Mouse (Mus musculus): ENCODE measurements at regions not wholly inside any gene's neighbourhood (a gene's known extent, or its start where the extent isn't known, plus 50 kb on each side); places are given as distances from the start of the nearest gene placed in this dataset.
A peak's percentile ranks its signal among the peaks of the same experiment; 100 is the strongest.

DNA sequence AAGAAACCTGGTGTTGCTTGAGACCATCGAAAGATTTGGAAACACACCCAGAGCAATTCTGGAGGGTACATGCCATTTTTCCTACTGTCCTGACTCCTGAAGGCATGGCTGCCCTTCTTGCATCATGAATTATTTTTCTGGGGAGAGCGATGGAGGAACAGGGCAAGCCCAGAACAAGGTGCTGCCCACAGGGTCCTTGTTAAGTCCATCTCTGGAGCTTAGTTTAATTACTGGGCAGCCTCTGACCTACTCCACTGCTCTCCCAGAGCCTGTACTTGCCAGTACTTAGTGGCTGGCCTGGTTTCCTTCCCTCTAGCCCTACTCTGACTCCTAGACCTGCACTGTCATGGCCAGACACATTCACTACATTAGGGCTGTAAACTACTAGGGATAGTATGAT is 174.9 kb upstream of the Mctp2 start:
- TF ChIP-seq CTCF (IDR thresholded peaks at IDR 0.05; ENCODE audit: extremely low read depth, insufficient read length, insufficient replicate concordance, low read depth, low read length): no peak
- TF ChIP-seq POLR2A (IDR thresholded peaks at IDR 0.05; ENCODE audit: low read depth, low read length): no peak
- no peak overlapping the region for H3K4me3 ChIP-seq (ENCODE audit: low read depth, low read length)
- H3K27ac ChIP-seq (ENCODE audit: insufficient read depth, low read depth, low read length): no peak overlapping the region
- H3K27me3 ChIP-seq (ENCODE audit: control insufficient read depth, insufficient read depth, low read length): no peaks in the 10 kb centered on the region
- WGBS: 83% methylated on average over 2 of the region's 2 CpGs
- H3K36me3 ChIP-seq (ENCODE audit: control insufficient read depth, insufficient read depth, low read length): no peaks in the 10 kb centered on the region
- no peaks in the 10 kb centered on the region for H3K4me1 ChIP-seq (ENCODE audit: control insufficient read depth, insufficient read depth, insufficient read length, low read length)

DNA sequence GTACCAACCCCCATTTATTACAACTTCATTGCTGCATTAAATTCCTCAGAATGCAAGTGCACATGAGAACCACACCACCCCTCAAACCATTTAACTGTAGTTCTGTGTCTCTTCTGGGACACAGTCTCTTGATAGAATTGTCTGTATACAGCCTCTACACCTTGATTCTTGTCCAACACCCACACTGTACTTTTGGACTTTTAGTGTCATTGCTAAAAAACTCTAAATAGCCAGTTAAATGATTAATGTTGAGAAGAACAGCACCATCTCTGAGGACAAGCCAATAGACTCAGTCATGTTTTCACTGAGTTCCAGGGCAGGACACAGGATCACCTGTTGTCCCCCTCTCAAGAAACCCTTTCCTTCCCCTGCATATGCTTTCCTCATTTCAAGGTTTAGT is 183.8 kb upstream of the Mctp2 start:
- Histone ChIP-seq H3K27me3 (ENCODE audit: control insufficient read depth, insufficient read depth, low read length) (no peaks in the 10 kb centered on the region), H3K27ac (ENCODE audit: insufficient read depth, low read depth, low read length) (no peak overlapping the region), H3K4me3 (ENCODE audit: low read depth, low read length) (no peak overlapping the region), H3K36me3 (ENCODE audit: control insufficient read depth, insufficient read depth, low read length) (no peaks in the 10 kb centered on the region), H3K4me1 (ENCODE audit: control insufficient read depth, insufficient read depth, insufficient read length, low read length) (no peaks in the 10 kb centered on the region)
- no peak for TF ChIP-seq POLR2A (IDR thresholded peaks at IDR 0.05; ENCODE audit: low read depth, low read length)
- no peak for TF ChIP-seq CTCF (IDR thresholded peaks at IDR 0.05; ENCODE audit: extremely low read depth, insufficient read length, insufficient replicate concordance, low read depth, low read length)

GRCm38 (mm10) chr7:72493292-72493691 is 186.9 kb upstream of the Mctp2 start:
- Histone ChIP-seq H3K36me3 (ENCODE audit: control insufficient read depth, insufficient read depth, low read length) (no peaks in the 10 kb centered on the region), H3K4me3 (ENCODE audit: low read depth, low read length) (no peak overlapping the region), H3K27me3 (ENCODE audit: control insufficient read depth, insufficient read depth, low read length) (no peaks in the 10 kb centered on the region), H3K27ac (ENCODE audit: insufficient read depth, low read depth, low read length) (no peak overlapping the region), H3K4me1 (ENCODE audit: control insufficient read depth, insufficient read depth, insufficient read length, low read length) (peaks cover 3% of the 10 kb centered on the region; the same call in 1 of the 2 replicates)
- TF ChIP-seq POLR2A (IDR thresholded peaks at IDR 0.05; ENCODE audit: low read depth, low read length) (no peak), CTCF (IDR thresholded peaks at IDR 0.05; ENCODE audit: extremely low read depth, insufficient read length, insufficient replicate concordance, low read depth, low read length) (no peak)

GRCm38 (mm10) chr7:72496933-72497631 is 190.7 kb upstream of the Mctp2 start:
- H3K4me1 ChIP-seq (ENCODE audit: control insufficient read depth, insufficient read depth, insufficient read length, low read length): peaks cover 15% of the 10 kb centered on the region; the same call in 1 of the 2 replicates
- no peaks in the 10 kb centered on the region for H3K36me3 ChIP-seq (ENCODE audit: control insufficient read depth, insufficient read depth, low read length)
- no peaks in the 10 kb centered on the region for H3K27me3 ChIP-seq (ENCODE audit: control insufficient read depth, insufficient read depth, low read length)
- WGBS: 28% methylated on average over 7 of the region's 7 CpGs
- H3K27ac ChIP-seq (ENCODE audit: insufficient read depth, low read depth, low read length): peak overlapping the region; percentile 79
- H3K4me3 ChIP-seq (ENCODE audit: low read depth, low read length): no peak overlapping the region
- no peak for TF ChIP-seq POLR2A (IDR thresholded peaks at IDR 0.05; ENCODE audit: low read depth, low read length)
- no peak for TF ChIP-seq CTCF (IDR thresholded peaks at IDR 0.05; ENCODE audit: extremely low read depth, insufficient read length, insufficient replicate concordance, low read depth, low read length)

- 36% methylated on average over 4 of the region's 4 CpGs for WGBS
These were observed 192.3 kb upstream of the Mctp2 start for GRCm38 (mm10) chr7:72498562-72499230.

DNA sequence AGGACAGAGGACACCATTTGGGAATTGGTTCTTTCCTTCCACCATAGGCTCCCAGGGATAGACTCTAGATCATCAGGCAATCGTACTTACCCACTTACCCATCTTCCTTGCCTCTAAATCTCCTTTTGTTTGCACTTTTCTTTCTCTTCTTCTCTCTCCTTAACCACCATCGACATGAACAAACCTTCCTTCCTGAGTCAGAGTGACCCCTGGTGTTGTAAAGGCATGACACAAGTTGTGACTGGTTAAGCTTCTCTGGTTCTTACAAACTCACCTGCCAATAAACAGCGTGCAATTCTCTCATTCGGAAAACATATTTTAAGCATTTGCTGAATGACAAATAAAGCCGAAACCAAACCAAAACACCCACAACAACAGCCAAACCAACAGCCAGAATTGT is 193.4 kb upstream of the Mctp2 start:
- TF ChIP-seq CTCF (IDR thresholded peaks at IDR 0.05; ENCODE audit: extremely low read depth, insufficient read length, insufficient replicate concordance, low read depth, low read length) (no peak), POLR2A (IDR thresholded peaks at IDR 0.05; ENCODE audit: low read depth, low read length) (no peak)
- Histone ChIP-seq H3K27ac (ENCODE audit: insufficient read depth, low read depth, low read length) (no peak overlapping the region), H3K4me3 (ENCODE audit: low read depth, low read length) (no peak overlapping the region), H3K4me1 (ENCODE audit: control insufficient read depth, insufficient read depth, insufficient read length, low read length) (peaks cover 25% of the 10 kb centered on the region; the same call in 1 of the 2 replicates), H3K27me3 (ENCODE audit: control insufficient read depth, insufficient read depth, low read length) (no peaks in the 10 kb centered on the region), H3K36me3 (ENCODE audit: control insufficient read depth, insufficient read depth, low read length) (no peaks in the 10 kb centered on the region)
- WGBS: 71% methylated on average over 5 of the region's 5 CpGs

More at GRCm38 (mm10) chr7:72498562-72499230, 192.3 kb upstream of the Mctp2 start:
- Histone ChIP-seq H3K27ac (ENCODE audit: insufficient read depth, low read depth, low read length) (no peak overlapping the region), H3K4me3 (ENCODE audit: low read depth, low read length) (no peak overlapping the region), H3K36me3 (ENCODE audit: control insufficient read depth, insufficient read depth, low read length) (no peaks in the 10 kb centered on the region), H3K27me3 (ENCODE audit: control insufficient read depth, insufficient read depth, low read length) (no peaks in the 10 kb centered on the region), H3K4me1 (ENCODE audit: control insufficient read depth, insufficient read depth, insufficient read length, low read length) (peaks cover 18% of the 10 kb centered on the region; the same call in 1 of the 2 replicates)
- TF ChIP-seq POLR2A (IDR thresholded peaks at IDR 0.05; ENCODE audit: low read depth, low read length) (no peak), CTCF (IDR thresholded peaks at IDR 0.05; ENCODE audit: extremely low read depth, insufficient read length, insufficient replicate concordance, low read depth, low read length) (no peak)

GRCm38 (mm10) chr7:72500190-72500589 is 193.8 kb upstream of the Mctp2 start:
- Histone ChIP-seq H3K36me3 (ENCODE audit: control insufficient read depth, insufficient read depth, low read length) (no peaks in the 10 kb centered on the region), H3K27ac (ENCODE audit: insufficient read depth, low read depth, low read length) (no peak overlapping the region), H3K4me3 (ENCODE audit: low read depth, low read length) (no peak overlapping the region), H3K27me3 (ENCODE audit: control insufficient read depth, insufficient read depth, low read length) (no peaks in the 10 kb centered on the region), H3K4me1 (ENCODE audit: control insufficient read depth, insufficient read depth, insufficient read length, low read length) (peaks cover 25% of the 10 kb centered on the region; the same call in 1 of the 2 replicates)
- WGBS: 32% methylated on average over 3 of the region's 3 CpGs
- TF ChIP-seq POLR2A (IDR thresholded peaks at IDR 0.05; ENCODE audit: low read depth, low read length): no peak
- no peak for TF ChIP-seq CTCF (IDR thresholded peaks at IDR 0.05; ENCODE audit: extremely low read depth, insufficient read length, insufficient replicate concordance, low read depth, low read length)
